Mouse (Mus musculus) liver, adult 2 months (tissue): ENCODE results near the gene Rpgrip1.

Experiments used
- CTCF ChIP-seq: fragments of 200-500 bp; IDR thresholded peaks from 2 replicates; pipeline ENCODE4 v1.5.1; 2011; ENCODE audit warnings: low read depth, low read length, control low read depth
- POLR2A ChIP-seq: fragments of 200-500 bp; IDR thresholded peaks from 2 replicates; pipeline ENCODE4 v1.6.1; 2011; ENCODE audit warnings: low read length, control low read depth; ENCODE audit not compliant: insufficient read depth; ENCODE audit errors: extremely low read depth

DNA sequence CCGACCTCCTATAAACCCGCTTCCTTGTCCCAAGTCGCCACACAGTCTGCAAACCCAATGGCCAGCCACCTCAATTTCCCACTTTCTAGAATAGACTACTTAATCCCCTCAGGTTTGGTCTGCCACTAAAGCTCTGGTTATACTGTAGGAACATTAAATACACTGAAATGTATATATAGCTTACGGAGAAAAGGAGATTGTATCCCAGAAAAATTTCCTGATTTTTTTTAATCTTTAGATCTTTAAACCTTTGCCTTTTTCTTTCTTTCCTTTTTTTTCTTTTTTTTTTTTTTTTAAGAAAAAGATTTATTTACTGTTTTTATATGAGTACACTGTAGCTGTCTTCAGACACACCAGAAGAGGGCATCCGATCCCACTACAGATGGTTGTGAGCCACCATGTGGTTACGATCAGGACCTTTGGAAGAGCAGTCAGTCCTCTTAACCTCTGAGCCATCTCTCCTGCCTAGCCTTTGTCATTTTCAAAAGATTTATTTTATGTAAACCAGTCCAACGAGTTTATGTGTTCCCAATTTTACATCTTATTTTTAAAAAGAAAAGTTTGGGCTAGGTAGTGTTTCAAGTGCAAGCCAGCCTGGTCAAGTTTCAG lies 5.7 kb upstream of the Rpgrip1 start:
- TF ChIP-seq CTCF (no peak), POLR2A (no peak)
